Mouse (Mus musculus) ES-E14 (cell line): ENCODE results near the gene Olfr616. TPM values are rescaled to one million over a fixed set of nuclear protein-coding genes. Genes with fewer than 3 reads are reported as not detected.
"Not testable (repeated sequence)": the region's sequence is repeated elsewhere in the genome, so short reads cannot be mapped to it uniquely, and the experiment has no call there.

Source experiments
- DNase-seq: peaks from one replicate; pipeline ENCODE4 v3.0.0-alpha.2; 2013; ENCODE audit warnings: low read depth, low spot score
- H3K27ac ChIP-seq: 2 replicates; pipeline ENCODE4 v1.5.1; 2012; ENCODE audit warnings: low read depth, mild to moderate bottlenecking, low read length, moderate library complexity, mixed read lengths; ENCODE audit not compliant: poor library complexity, insufficient read depth, severe bottlenecking
- H3K36me3 ChIP-seq: 2 replicates; pipeline ENCODE4 v1.6.1; 2012; ENCODE audit warnings: mild to moderate bottlenecking, low read length, moderate library complexity, mixed read lengths; ENCODE audit not compliant: control insufficient read depth, poor library complexity, insufficient read depth, severe bottlenecking
- H3K4me1 ChIP-seq, 2 experiments: fragments of 150-350 bp in 1 of 2; sonication (generic) in 1 of 2; 2 replicates each; pipeline ENCODE4 v1.6.1; 2012; ENCODE audit warnings: low read length in 2 of 2, mild to moderate bottlenecking in 1 of 2, mixed read lengths in 1 of 2; ENCODE audit not compliant: control insufficient read depth in 2 of 2, insufficient read depth in 2 of 2, poor library complexity in 1 of 2
- H3K4me3 ChIP-seq, 2 experiments: fragments of 150-350 bp in 1 of 2; sonication (generic) in 1 of 2; 2 replicates each; pipeline ENCODE4 v1.5.1; 2012; ENCODE audit warnings: low read length in 2 of 2, low read depth in 1 of 2, mild to moderate bottlenecking in 1 of 2, mixed read lengths in 1 of 2; ENCODE audit not compliant: insufficient read depth in 1 of 2, poor library complexity in 1 of 2, severe bottlenecking in 1 of 2
- H3K9ac ChIP-seq: 2 replicates; pipeline ENCODE4 v1.6.1; 2012; ENCODE audit warnings: low read depth, mild to moderate bottlenecking, low read length, mixed read lengths; ENCODE audit not compliant: poor library complexity, insufficient read depth, severe bottlenecking
- H3K9me3 ChIP-seq: fragments of 150-350 bp; sonication (generic); 2 replicates; pipeline ENCODE4 v1.6.1; 2012; ENCODE audit warnings: low read depth, mild to moderate bottlenecking, low read length; ENCODE audit not compliant: control insufficient read depth, insufficient read depth
- CHD2 ChIP-seq: IDR thresholded peaks from 2 replicates; pipeline ENCODE4 v1.6.1; 2014; ENCODE audit warnings: mild to moderate bottlenecking, low read depth, low read length, inconsistent platforms
- HCFC1 ChIP-seq: IDR thresholded peaks from 2 replicates; pipeline ENCODE4 v1.6.1; 2012; ENCODE audit warnings: low read length, inconsistent platforms, borderline replicate concordance; ENCODE audit not compliant: insufficient read depth
- MAFK ChIP-seq: IDR thresholded peaks from 2 replicates; pipeline ENCODE4 v1.6.1; 2014; ENCODE audit warnings: mild to moderate bottlenecking, low read depth, low read length, inconsistent platforms; ENCODE audit not compliant: insufficient read depth
- ZC3H11A ChIP-seq: IDR thresholded peaks from 2 replicates; pipeline ENCODE4 v1.6.1; 2012; ENCODE audit warnings: low read depth, mild to moderate bottlenecking, inconsistent platforms, low read length, borderline replicate concordance
- ZNF384 ChIP-seq: IDR thresholded peaks from 2 replicates; pipeline ENCODE4 v1.6.1; 2012; ENCODE audit warnings: low read depth, low read length, inconsistent platforms
- in situ Hi-C, 2 experiments: fragments of 600-800 bp; cut with MboI; formaldehyde crosslinking; loops; one replicate each; pipeline ENCODE4 v1.15.1; 2025; ENCODE audit warnings: low sequenced_read_pairs in 2 of 2, inconsistent platforms in 1 of 2; ENCODE audit not compliant: unreplicated experiment in 2 of 2
- total RNA-seq: library from RNA; depleted of rRNA; stranded (reverse); fragments of 300-350 nt; gene quantifications from 2 replicates; pipeline ENCODE4 v1.2.3, GENCODE M21; 2012

The Olfr616 gene
- total RNA-seq, 1 experiment: not detected

- no peak within 1 kb of the TSS for H3K27ac ChIP-seq
- H3K4me3 ChIP-seq: no peak within 1 kb of the TSS
- DNase-seq: no peak
- in situ Hi-C loops: no loop called here
- no peaks in the 10 kb centered on the region for H3K4me1 ChIP-seq
- no peaks in the 10 kb centered on the region for H3K36me3 ChIP-seq
- H3K9ac ChIP-seq: no peak within 1 kb of the TSS
- no peak for TF ChIP-seq ZC3H11A
- TF ChIP-seq MAFK: no peak
- TF ChIP-seq HCFC1: no peak
- no peak for TF ChIP-seq CHD2
- TF ChIP-seq ZNF384: no peak
- H3K9me3 ChIP-seq: no peaks in the 10 kb centered on the region
These were observed 20.9 kb upstream of the Olfr616 start, which contains the start of gene Olfr618 for GRCm38 (mm10) chr7:103589803-103590202. Gene Olfr618, plus strand, starts transcription at chr7:103590103.

- DNase-seq: no peak
- in situ Hi-C loops: loop anchor here in 1 of 2 experiments (5.0 kb wide), 1 partner anchor 105 kb away; no protein-coding TSS in a partner anchor
- Histone ChIP-seq H3K36me3 (no peaks in the 10 kb centered on the region), H3K9ac (no peak within 1 kb of the TSS), H3K4me1 (no peaks in the 10 kb centered on the region), H3K9me3 (no peaks in the 10 kb centered on the region), H3K27ac (no peak within 1 kb of the TSS), H3K4me3 (no peak within 1 kb of the TSS)
- TF ChIP-seq HCFC1 (no peak), ZNF384 (no peak), MAFK (no peak), CHD2 (no peak), ZC3H11A (no peak)
These were observed 3.8 kb upstream of the Olfr616 start, which contains the start of gene Olfr617 for GRCm38 (mm10) chr7:103572761-103573160. Gene Olfr617, plus strand, starts transcription at chr7:103573061.

- in situ Hi-C loops: no loop called here
- TF ChIP-seq MAFK: no peak
- no peak for TF ChIP-seq ZC3H11A
- TF ChIP-seq CHD2: no peak
- DNase-seq: no peak
These were observed 13.2 kb downstream of the Olfr616 start, which contains the start of gene Olfr615 for GRCm38 (mm10) chr7:103555779-103556178. Gene Olfr615, plus strand, starts transcription at chr7:103556079.

GRCm38 (mm10) chr7:103547774-103548173 is 21.2 kb downstream of the Olfr616 start, which contains the start of gene Olfr613:
Gene Olfr613, plus strand, starts transcription at chr7:103548074.
- TF ChIP-seq CHD2 (no peak), MAFK (no peak)
- H3K4me3 ChIP-seq: no peak within 1 kb of the TSS
- H3K4me1 ChIP-seq: no peaks in the 10 kb centered on the region
- H3K36me3 ChIP-seq: no peaks in the 10 kb centered on the region
- in situ Hi-C loops: no loop called here
- no peak for DNase-seq
- no peak within 1 kb of the TSS for H3K27ac ChIP-seq
- no peak within 1 kb of the TSS for H3K9ac ChIP-seq
- H3K9me3 ChIP-seq: no peaks in the 10 kb centered on the region

More at GRCm38 (mm10) chr7:103555779-103556178, 13.2 kb downstream of the Olfr616 start, which contains the start of gene Olfr615:
- Histone ChIP-seq H3K27ac (no peak within 1 kb of the TSS), H3K4me1 (no peaks in the 10 kb centered on the region), H3K36me3 (no peaks in the 10 kb centered on the region), H3K9me3 (no peaks in the 10 kb centered on the region), H3K9ac (no peak within 1 kb of the TSS), H3K4me3 (no peak within 1 kb of the TSS)

- H3K36me3 ChIP-seq, H3K9ac ChIP-seq, in situ Hi-C loops, DNase-seq, H3K4me3 ChIP-seq, H3K27ac ChIP-seq, H3K9me3 ChIP-seq, H3K4me1 ChIP-seq: not testable (repeated sequence)
These were observed 26.3 kb downstream of the Olfr616 start, which contains the start of gene Olfr612 for GRCm38 (mm10) chr7:103542617-103543016. Gene Olfr612, minus strand, starts transcription at chr7:103542717.

- H3K9ac ChIP-seq, H3K4me1 ChIP-seq, H3K9me3 ChIP-seq, H3K36me3 ChIP-seq, DNase-seq, H3K27ac ChIP-seq, in situ Hi-C loops, H3K4me3 ChIP-seq: not testable (repeated sequence)
These were observed 48.2 kb downstream of the Olfr616 start, which contains the start of gene Olfr611 for GRCm38 (mm10) chr7:103520746-103521145. Gene Olfr611, minus strand, starts transcription at chr7:103520846.
